Mouse (Mus musculus) granulocyte monocyte progenitor cell, adult 5-6 weeks (primary cell): ENCODE results near the gene Gm12355. TPM values are rescaled to one million over a fixed set of nuclear protein-coding genes. Genes with fewer than 3 reads are reported as not detected.
A peak's percentile ranks its signal among the peaks of the same experiment; 100 is the strongest.

Source experiments
- ATAC-seq: replicated peaks from 2 replicates; pipeline ENCODE4 v1.8.0; 2016; ENCODE audit warnings: mild to moderate bottlenecking, moderate TSS enrichment, inconsistent platforms; ENCODE audit not compliant: poor library complexity, severe bottlenecking
- total RNA-seq, 2 experiments: library from RNA; stranded (forward) in 1 of 2; stranded (reverse) in 1 of 2; fragments of 200-712, 200-1000 nt in 1 of 2; fragments of >200 nt in 1 of 2; fragmentation: Nextera tagmentation in 1 of 2; gene quantifications; 2 replicates each; pipeline ENCODE4 v1.2.3; 2014 to 2017

Gene Gm12355
- total RNA-seq, 2 experiments from 2014 or later, result 1.6 to 4.8 TPM

- no peak for ATAC-seq
These were observed 42.3 kb downstream of the Gm12355 start for GRCm38 (mm10) chr11:98583265-98583552.

GRCm38 (mm10) chr11:98582551-98583264 is 42.8 kb downstream of the Gm12355 start:
- no peak for ATAC-seq

GRCm38 (mm10) chr11:98582030-98582388 is 43.5 kb downstream of the Gm12355 start:
- no peak for ATAC-seq

GRCm38 (mm10) chr11:98581286-98582029 is 44.0 kb downstream of the Gm12355 start:
- peak; percentile 14; the same call in 1 of the 2 replicates for ATAC-seq

- peak; percentile 18; the same call in 1 of the 2 replicates for ATAC-seq
These were observed 45.0 kb downstream of the Gm12355 start for GRCm38 (mm10) chr11:98580301-98581121.

- no peak for ATAC-seq
These were observed 47.7 kb downstream of the Gm12355 start for GRCm38 (mm10) chr11:98577776-98578175.

Other genes starting within 250 kb of the Gm12355 start
- gene Tcap, start 241.8 kb downstream of the Gm12355 start, total RNA-seq (2014; fragmentation: Nextera tagmentation), result not detected in 2 replicates
- gene Tcap, start 241.8 kb downstream of the Gm12355 start, total RNA-seq (2017), result not detected in 2 replicates
- gene Pnmt, start 239.2 kb downstream of the Gm12355 start, total RNA-seq (2014; fragmentation: Nextera tagmentation), result not detected in 2 replicates
- not detected in 2 replicates for gene Pnmt, start 239.2 kb downstream of the Gm12355 start, total RNA-seq (2017)
- gene Pgap3, start 225.2 kb downstream of the Gm12355 start, total RNA-seq (2014; fragmentation: Nextera tagmentation), result 1.3 and 3.1 TPM in 2 replicates
- gene Pgap3, start 225.2 kb downstream of the Gm12355 start, total RNA-seq (2017), result 1.4 and 2.8 TPM in 2 replicates
- gene Erbb2, start 213.2 kb downstream of the Gm12355 start, total RNA-seq (2014; fragmentation: Nextera tagmentation), result not detected in 2 replicates
- not detected in 2 replicates for gene Erbb2, start 213.2 kb downstream of the Gm12355 start, total RNA-seq (2017)
- 66.2 and 84.5 TPM in 2 replicates for gene Mien1, start 186.7 kb downstream of the Gm12355 start, total RNA-seq (2014; fragmentation: Nextera tagmentation)
- 23.7 and 24.9 TPM in 2 replicates for gene Mien1, start 186.7 kb downstream of the Gm12355 start, total RNA-seq (2017)
- not detected in 2 replicates for gene Grb7, start 179.3 kb downstream of the Gm12355 start, total RNA-seq (2014; fragmentation: Nextera tagmentation)
- gene Grb7, start 179.3 kb downstream of the Gm12355 start, total RNA-seq (2017), result not detected in 2 replicates
- 0.15 TPM in 1 of 2 replicates, not detected in the other for gene Ikzf3, start 79.6 kb downstream of the Gm12355 start, total RNA-seq (2014; fragmentation: Nextera tagmentation)
- not detected in 2 replicates for gene Ikzf3, start 79.6 kb downstream of the Gm12355 start, total RNA-seq (2017)
- gene Zpbp2, start 74.6 kb downstream of the Gm12355 start, total RNA-seq (2014; fragmentation: Nextera tagmentation), result 1.6 TPM in 1 of 2 replicates, not detected in the other
- not detected in 2 replicates for gene Zpbp2, start 74.6 kb downstream of the Gm12355 start, total RNA-seq (2017)
- gene Ormdl3, start 38.3 kb downstream of the Gm12355 start, total RNA-seq (2014; fragmentation: Nextera tagmentation), result 5.9 and 7.3 TPM in 2 replicates
- 7.7 and 8.6 TPM in 2 replicates for gene Ormdl3, start 38.3 kb downstream of the Gm12355 start, total RNA-seq (2017)
- gene Lrrc3c, start 27.4 kb downstream of the Gm12355 start, total RNA-seq (2014; fragmentation: Nextera tagmentation), result not detected in 2 replicates
- gene Lrrc3c, start 27.4 kb downstream of the Gm12355 start, total RNA-seq (2017), result not detected in 2 replicates
- gene Gsdma3, start 699 bp upstream of the Gm12355 start, total RNA-seq (2014; fragmentation: Nextera tagmentation), result not detected in 2 replicates
- gene Gsdma3, start 699 bp upstream of the Gm12355 start, total RNA-seq (2017), result not detected in 2 replicates
- not detected in 2 replicates for gene Gsdma2, start 21.1 kb upstream of the Gm12355 start, total RNA-seq (2014; fragmentation: Nextera tagmentation)
- not detected in 2 replicates for gene Gsdma2, start 21.1 kb upstream of the Gm12355 start, total RNA-seq (2017)
- not detected in 2 replicates for gene Gsdma, start 38.7 kb upstream of the Gm12355 start, total RNA-seq (2014; fragmentation: Nextera tagmentation)
- gene Gsdma, start 38.7 kb upstream of the Gm12355 start, total RNA-seq (2017), result not detected in 2 replicates
- gene Psmd3, start 56.9 kb upstream of the Gm12355 start, total RNA-seq (2014; fragmentation: Nextera tagmentation), result 77.3 and 81.3 TPM in 2 replicates
- 67.4 and 90.0 TPM in 2 replicates for gene Psmd3, start 56.9 kb upstream of the Gm12355 start, total RNA-seq (2017)
- gene Csf3, start 75.6 kb upstream of the Gm12355 start, total RNA-seq (2014; fragmentation: Nextera tagmentation), result not detected in 2 replicates
- gene Csf3, start 75.6 kb upstream of the Gm12355 start, total RNA-seq (2017), result not detected in 2 replicates
- gene Med24, start 103.8 kb upstream of the Gm12355 start, total RNA-seq (2014; fragmentation: Nextera tagmentation), result 57.3 and 68.2 TPM in 2 replicates
- 37.6 and 42.6 TPM in 2 replicates for gene Med24, start 103.8 kb upstream of the Gm12355 start, total RNA-seq (2017)
- 39.3 and 39.5 TPM in 2 replicates for gene Thra, start 115.0 kb upstream of the Gm12355 start, total RNA-seq (2014; fragmentation: Nextera tagmentation)
- gene Thra, start 115.0 kb upstream of the Gm12355 start, total RNA-seq (2017), result 23.0 and 24.2 TPM in 2 replicates
- 2.3 and 2.8 TPM in 2 replicates for gene Nr1d1, start 149.7 kb upstream of the Gm12355 start, total RNA-seq (2014; fragmentation: Nextera tagmentation)
- gene Nr1d1, start 149.7 kb upstream of the Gm12355 start, total RNA-seq (2017), result 1.2 TPM in 1 of 2 replicates, not detected in the other
- 72.7 and 75.0 TPM in 2 replicates for gene Msl1, start 169.9 kb upstream of the Gm12355 start, total RNA-seq (2014; fragmentation: Nextera tagmentation)
- 59.8 and 70.1 TPM in 2 replicates for gene Msl1, start 169.9 kb upstream of the Gm12355 start, total RNA-seq (2017)
- 46.1 and 46.7 TPM in 2 replicates for gene Casc3, start 179.2 kb upstream of the Gm12355 start, total RNA-seq (2014; fragmentation: Nextera tagmentation)
- gene Casc3, start 179.2 kb upstream of the Gm12355 start, total RNA-seq (2017), result 13.6 and 31.8 TPM in 2 replicates
- gene Rapgefl1, start 211.1 kb upstream of the Gm12355 start, total RNA-seq (2014; fragmentation: Nextera tagmentation), result 2.0 TPM in 1 of 2 replicates, not detected in the other
- 0.30 TPM in 1 of 2 replicates, not detected in the other for gene Rapgefl1, start 211.1 kb upstream of the Gm12355 start, total RNA-seq (2017)
- gene Wipf2, start 238.0 kb upstream of the Gm12355 start, total RNA-seq (2014; fragmentation: Nextera tagmentation), result 8.6 and 11.4 TPM in 2 replicates
- 2.7 and 2.8 TPM in 2 replicates for gene Wipf2, start 238.0 kb upstream of the Gm12355 start, total RNA-seq (2017)